14 mouse cellular contexts compared by ENCODE assay signal in genomic region chr17:35161421-35161820, GRCm38 (mm10). TPM values are rescaled to one million over a fixed set of nuclear protein-coding genes. Genes with fewer than 3 reads are reported as not detected.
DNase-seq lines count a peak whose midpoint lies in the region; ATAC-seq and TF ChIP-seq lines count a peak whose summit lies in the region.
"Had no signal": no experiment of that assay in that cellular context is flagged by ENCODE, and none has a peak within 500 bp of the region (broad histone marks: within the 10 kb centered on the region; RNA-seq: fewer than 3 reads in every experiment).

No protein-coding gene starts in this region.

- peaks cover 63% of the 10 kb centered on the region for H3K36me3 ChIP-seq in heart, embryonic 13.5 days
- peaks cover 63% of the 10 kb centered on the region for H3K36me3 ChIP-seq in liver, embryonic 11.5 days (ENCODE audit: control insufficient read depth, insufficient read depth, low read length)
- H3K36me3 ChIP-seq in liver, postnatal 0 days (replicated peaks; ENCODE audit: insufficient read depth, low read length): peaks cover 60% of the 10 kb centered on the region
- H3K36me3 ChIP-seq in embryonic facial prominence, embryonic 15.5 days: peaks cover 60% of the 10 kb centered on the region
- peaks cover 48% of the 10 kb centered on the region for H3K36me3 ChIP-seq in midbrain, embryonic 16.5 days (ENCODE audit: control insufficient read depth, insufficient read depth, low read length)
- peaks cover 52% of the 10 kb centered on the region for H3K36me3 ChIP-seq in lung, postnatal 0 days (ENCODE audit: insufficient read depth, low read length)

- H3K27me3 ChIP-seq in heart, embryonic 13.5 days (replicated peaks): no peaks in the 10 kb centered on the region
- no peaks in the 10 kb centered on the region for H3K27me3 ChIP-seq in liver, embryonic 11.5 days (replicated peaks; ENCODE audit: control insufficient read depth, insufficient read depth, low read length)
- H3K27me3 ChIP-seq in liver, postnatal 0 days (ENCODE audit: insufficient read depth, low read length): no peaks in the 10 kb centered on the region
- no peaks in the 10 kb centered on the region for H3K27me3 ChIP-seq in embryonic facial prominence, embryonic 15.5 days
- H3K27me3 ChIP-seq in midbrain, embryonic 16.5 days (ENCODE audit: control insufficient read depth, insufficient read depth, low read depth, low read length): no peaks in the 10 kb centered on the region
- H3K27me3 ChIP-seq in lung, postnatal 0 days (replicated peaks; ENCODE audit: insufficient read depth, low read length): no peaks in the 10 kb centered on the region

- no peak overlapping the region for H3K27ac ChIP-seq in heart, embryonic 13.5 days (replicated peaks)
- H3K27ac ChIP-seq in liver, embryonic 11.5 days (ENCODE audit: low read depth, low read length): no peak overlapping the region
- no peak overlapping the region for H3K27ac ChIP-seq in liver, postnatal 0 days (ENCODE audit: low read depth)
- H3K27ac ChIP-seq in embryonic facial prominence, embryonic 15.5 days (replicated peaks): no peak overlapping the region
- H3K27ac ChIP-seq in midbrain, embryonic 16.5 days (ENCODE audit: low read length): no peak overlapping the region
- no peak overlapping the region for H3K27ac ChIP-seq in lung, postnatal 0 days (ENCODE audit: low read length)

- DNase-seq in heart, adult 18-20 months: no peak
- no peak for DNase-seq in liver, embryonic 11.5 days (ENCODE audit: low spot score)
- no peak for DNase-seq in liver, postnatal 0 days
- no peak for DNase-seq in lung, postnatal 0 days (ENCODE audit: low spot score)
- DNase-seq: adrenal gland, postnatal 36 days; cerebellum, adult 11-12 months; heart, postnatal 10 days; lung, postnatal 36 days; thymus, postnatal 14 days had no signal

- peak overlapping the region; percentile 100; the same call in 1 of the 2 replicates for H3K4me3 ChIP-seq in heart, embryonic 13.5 days
- peak overlapping the region; percentile 18; the same call in 1 of the 2 replicates for H3K4me3 ChIP-seq in liver, embryonic 11.5 days (ENCODE audit: low read depth, low read length)
- no peak overlapping the region for H3K4me3 ChIP-seq in liver, postnatal 0 days (ENCODE audit: low read depth, low read length)
- H3K4me3 ChIP-seq in embryonic facial prominence, embryonic 15.5 days (replicated peaks): 0 out of 2 replicates have a peak overlapping the region, but pooled peaks have one; percentile 100
- no peak overlapping the region for H3K4me3 ChIP-seq in midbrain, embryonic 16.5 days (ENCODE audit: low read depth, low read length)
- no peak overlapping the region for H3K4me3 ChIP-seq in lung, postnatal 0 days (ENCODE audit: low read depth, low read length)

- peaks cover 38% of the 10 kb centered on the region for H3K4me1 ChIP-seq in heart, embryonic 13.5 days
- peaks cover 18% of the 10 kb centered on the region for H3K4me1 ChIP-seq in liver, embryonic 11.5 days (replicated peaks; ENCODE audit: control insufficient read depth, insufficient read depth, low read length)
- peaks cover 21% of the 10 kb centered on the region for H3K4me1 ChIP-seq in liver, postnatal 0 days (ENCODE audit: insufficient read depth)
- peaks cover 34% of the 10 kb centered on the region for H3K4me1 ChIP-seq in embryonic facial prominence, embryonic 15.5 days
- peaks cover 26% of the 10 kb centered on the region for H3K4me1 ChIP-seq in midbrain, embryonic 16.5 days (ENCODE audit: control insufficient read depth, insufficient read depth, low read length)
- H3K4me1 ChIP-seq in lung, postnatal 0 days (ENCODE audit: insufficient read depth, low read depth, low read length): peaks cover 12% of the 10 kb centered on the region

- ATAC-seq in heart, embryonic 13.5 days (ENCODE audit: extremely low read depth, insufficient number of reproducible peaks, low FRiP score, low TSS enrichment): no peak
- no peak for ATAC-seq in liver, embryonic 11.5 days (replicated peaks; ENCODE audit: low FRiP score)
- no peak for ATAC-seq in liver, postnatal 0 days
- no peak for ATAC-seq in embryonic facial prominence, embryonic 15.5 days (ENCODE audit: insufficient number of reproducible peaks, low FRiP score, low TSS enrichment, low read depth)
- no peak for ATAC-seq in midbrain, embryonic 16.5 days
- no peak for ATAC-seq in lung, postnatal 0 days

- no peaks in the 10 kb centered on the region for H3K9me3 ChIP-seq in heart, embryonic 13.5 days
- H3K9me3 ChIP-seq in liver, embryonic 11.5 days (ENCODE audit: control insufficient read depth, low read length): no peaks in the 10 kb centered on the region
- no peaks in the 10 kb centered on the region for H3K9me3 ChIP-seq in liver, postnatal 0 days (ENCODE audit: low read length)
- H3K9me3 ChIP-seq in embryonic facial prominence, embryonic 15.5 days (replicated peaks): no peaks in the 10 kb centered on the region
- no peaks in the 10 kb centered on the region for H3K9me3 ChIP-seq in midbrain, embryonic 16.5 days (replicated peaks; ENCODE audit: control insufficient read depth, low read length, poor library complexity, severe bottlenecking)
- no peaks in the 10 kb centered on the region for H3K9me3 ChIP-seq in lung, postnatal 0 days (ENCODE audit: low read length)

- peak overlapping the region; percentile 100 for H3K9ac ChIP-seq in heart, embryonic 13.5 days
- H3K9ac ChIP-seq in liver, embryonic 11.5 days (ENCODE audit: low read depth, low read length): no peak overlapping the region
- no peak overlapping the region; the same call in none of the 2 replicates for H3K9ac ChIP-seq in liver, postnatal 0 days (replicated peaks)
- no peak overlapping the region for H3K9ac ChIP-seq in embryonic facial prominence, embryonic 15.5 days
- H3K9ac ChIP-seq in midbrain, embryonic 16.5 days (ENCODE audit: low read depth, low read length): no peak overlapping the region
- H3K9ac ChIP-seq in lung, postnatal 0 days (replicated peaks; ENCODE audit: low read depth): no peak overlapping the region

- no peak for TF ChIP-seq CTCF in liver, postnatal 0 days (IDR thresholded peaks at IDR 0.05; ENCODE audit: low read depth)
- no peak for TF ChIP-seq CTCF in lung, postnatal 0 days (IDR thresholded peaks at IDR 0.05)

- H3K4me2 ChIP-seq in heart, embryonic 13.5 days: peak overlapping the region; percentile 99; the same call in 1 of the 2 replicates
- peak overlapping the region; percentile 97 for H3K4me2 ChIP-seq in liver, embryonic 11.5 days
- H3K4me2 ChIP-seq in liver, postnatal 0 days (ENCODE audit: low read depth, low read length): no peak overlapping the region
- no peak overlapping the region for H3K4me2 ChIP-seq in embryonic facial prominence, embryonic 15.5 days (replicated peaks)
- peak overlapping the region; percentile 0; the same call in 1 of the 2 replicates for H3K4me2 ChIP-seq in midbrain, embryonic 16.5 days (ENCODE audit: low read length)
- H3K4me2 ChIP-seq in lung, postnatal 0 days (replicated peaks; ENCODE audit: low read depth, low read length): no peak overlapping the region

- TF ChIP-seq EP300 in liver, postnatal 0 days (IDR thresholded peaks at IDR 0.05; ENCODE audit: low read depth): no peak
- TF ChIP-seq EP300 in lung, postnatal 0 days (IDR thresholded peaks at IDR 0.05): no peak

- WGBS in heart, embryonic 13.5 days: 73% methylated on average over 11 of the region's 11 CpGs
- 88% methylated on average over 11 of the region's 11 CpGs for WGBS in liver, embryonic 11.5 days
- 86% methylated on average over 11 of the region's 11 CpGs for WGBS in liver, postnatal 0 days (ENCODE audit: insufficient replicate concordance)
- 81% methylated on average over 11 of the region's 11 CpGs for WGBS in embryonic facial prominence, embryonic 15.5 days
- 88% methylated on average over 11 of the region's 11 CpGs for WGBS in midbrain, embryonic 16.5 days
- 72% methylated on average over 11 of the region's 11 CpGs for WGBS in lung, postnatal 0 days

RNA-seq across cellular contexts. Expression of gene Prrc2a, which starts 3.3 kb away (rescaled TPM):
- 124 and 130 TPM in 2 replicates for polyA plus RNA-seq in heart, embryonic 13.5 days (2015; fragmentation: Nextera tagmentation; extraction: Ambion mirVana)
- total RNA-seq in heart, adult 18-20 months (2021): 100 to 1,000 TPM; 125 to 144 TPM
- polyA plus RNA-seq in liver, embryonic 11.5 days (2014; fragmentation: Nextera tagmentation; extraction: Ambion mirVana): 169 and 205 TPM in 2 replicates
- 28.0 and 32.9 TPM in 2 replicates for polyA plus RNA-seq in liver, postnatal 0 days (2015; fragmentation: Nextera tagmentation; extraction: Ambion mirVana)
- polyA plus RNA-seq in embryonic facial prominence, embryonic 15.5 days (2015; fragmentation: Nextera tagmentation; extraction: Ambion mirVana): 179 and 198 TPM in 2 replicates
- 148 and 167 TPM in 2 replicates for polyA plus RNA-seq in midbrain, embryonic 16.5 days (2015; fragmentation: Nextera tagmentation; extraction: Ambion mirVana)
- polyA plus RNA-seq in lung, postnatal 0 days (2015; fragmentation: Nextera tagmentation; extraction: Ambion mirVana): 74.1 and 86.0 TPM in 2 replicates

RNA-seq across cellular contexts. Expression of gene Aif1, which starts 14.4 kb away (rescaled TPM):
- 6.5 and 7.8 TPM in 2 replicates for polyA plus RNA-seq in heart, embryonic 13.5 days (2015; fragmentation: Nextera tagmentation; extraction: Ambion mirVana)
- total RNA-seq in heart, adult 18-20 months (2021): 1 to 10 TPM; 3.7 to 4.8 TPM
- polyA plus RNA-seq in liver, embryonic 11.5 days (2014; fragmentation: Nextera tagmentation; extraction: Ambion mirVana): 13.9 and 20.0 TPM in 2 replicates
- polyA plus RNA-seq in liver, postnatal 0 days (2015; fragmentation: Nextera tagmentation; extraction: Ambion mirVana): 34.1 and 39.1 TPM in 2 replicates
- 15.5 and 17.5 TPM in 2 replicates for polyA plus RNA-seq in embryonic facial prominence, embryonic 15.5 days (2015; fragmentation: Nextera tagmentation; extraction: Ambion mirVana)
- polyA plus RNA-seq in midbrain, embryonic 16.5 days (2015; fragmentation: Nextera tagmentation; extraction: Ambion mirVana): 6.2 and 6.9 TPM in 2 replicates
- 9.9 and 10.3 TPM in 2 replicates for polyA plus RNA-seq in lung, postnatal 0 days (2015; fragmentation: Nextera tagmentation; extraction: Ambion mirVana)

RNA-seq across cellular contexts. Expression of gene Bag6, which starts 26.4 kb away (rescaled TPM):
- 45.1 and 46.1 TPM in 2 replicates for polyA plus RNA-seq in heart, embryonic 13.5 days (2015; fragmentation: Nextera tagmentation; extraction: Ambion mirVana)
- 100 to 1,000 TPM; 242 to 244 TPM for total RNA-seq in heart, adult 18-20 months (2021)
- 61.4 and 73.6 TPM in 2 replicates for polyA plus RNA-seq in liver, embryonic 11.5 days (2014; fragmentation: Nextera tagmentation; extraction: Ambion mirVana)
- polyA plus RNA-seq in liver, postnatal 0 days (2015; fragmentation: Nextera tagmentation; extraction: Ambion mirVana): 16.5 and 19.7 TPM in 2 replicates
- polyA plus RNA-seq in embryonic facial prominence, embryonic 15.5 days (2015; fragmentation: Nextera tagmentation; extraction: Ambion mirVana): 57.8 TPM in 2 replicates
- 70.5 and 75.7 TPM in 2 replicates for polyA plus RNA-seq in midbrain, embryonic 16.5 days (2015; fragmentation: Nextera tagmentation; extraction: Ambion mirVana)
- polyA plus RNA-seq in lung, postnatal 0 days (2015; fragmentation: Nextera tagmentation; extraction: Ambion mirVana): 34.8 and 35.8 TPM in 2 replicates

RNA-seq across cellular contexts. Expression of gene Lst1, which starts 26.8 kb away (rescaled TPM):
- polyA plus RNA-seq in heart, embryonic 13.5 days (2015; fragmentation: Nextera tagmentation; extraction: Ambion mirVana): 8.6 and 9.9 TPM in 2 replicates
- total RNA-seq in heart, adult 18-20 months (2021): 1 to 10 TPM; 2.0 to 3.3 TPM
- 24.1 and 28.1 TPM in 2 replicates for polyA plus RNA-seq in liver, embryonic 11.5 days (2014; fragmentation: Nextera tagmentation; extraction: Ambion mirVana)
- polyA plus RNA-seq in liver, postnatal 0 days (2015; fragmentation: Nextera tagmentation; extraction: Ambion mirVana): 41.2 and 44.2 TPM in 2 replicates
- polyA plus RNA-seq in embryonic facial prominence, embryonic 15.5 days (2015; fragmentation: Nextera tagmentation; extraction: Ambion mirVana): 27.2 and 27.4 TPM in 2 replicates
- 4.7 and 5.9 TPM in 2 replicates for polyA plus RNA-seq in midbrain, embryonic 16.5 days (2015; fragmentation: Nextera tagmentation; extraction: Ambion mirVana)
- polyA plus RNA-seq in lung, postnatal 0 days (2015; fragmentation: Nextera tagmentation; extraction: Ambion mirVana): 24.8 and 27.5 TPM in 2 replicates

RNA-seq across cellular contexts. Expression of gene Apom, which starts 29.6 kb away (rescaled TPM):
- polyA plus RNA-seq in heart, embryonic 13.5 days (2015; fragmentation: Nextera tagmentation; extraction: Ambion mirVana): 2.2 and 19.0 TPM in 2 replicates
- not detected for total RNA-seq in heart, adult 18-20 months (2021)
- 429 and 459 TPM in 2 replicates for polyA plus RNA-seq in liver, embryonic 11.5 days (2014; fragmentation: Nextera tagmentation; extraction: Ambion mirVana)
- 1,209 and 1,216 TPM in 2 replicates for polyA plus RNA-seq in liver, postnatal 0 days (2015; fragmentation: Nextera tagmentation; extraction: Ambion mirVana)
- polyA plus RNA-seq in embryonic facial prominence, embryonic 15.5 days (2015; fragmentation: Nextera tagmentation; extraction: Ambion mirVana): 0.17 TPM in 1 of 2 replicates, not detected in the other
- polyA plus RNA-seq in midbrain, embryonic 16.5 days (2015; fragmentation: Nextera tagmentation; extraction: Ambion mirVana): 0.24 and 0.29 TPM in 2 replicates
- polyA plus RNA-seq in lung, postnatal 0 days (2015; fragmentation: Nextera tagmentation; extraction: Ambion mirVana): 0.19 and 0.27 TPM in 2 replicates
- total RNA-seq: adrenal gland, postnatal 36 days; heart, postnatal 10 days; left cerebral cortex, postnatal 25 days had no signal
- polyA plus RNA-seq: embryonic facial prominence, embryonic 14.5 days had no signal

Comparison
In these comparisons a context has a peak if more than half of its experiments do, and no peak if none do; other contexts are left out.
1. H3K4me2 ChIP-seq: peak in heart, embryonic 13.5 days (single experiment), liver, embryonic 11.5 days (single experiment) and midbrain, embryonic 16.5 days (single experiment); none in liver, postnatal 0 days (single experiment), embryonic facial prominence, embryonic 15.5 days (single experiment) and lung, postnatal 0 days (single experiment).
2. H3K4me3 ChIP-seq: peak in heart, embryonic 13.5 days (single experiment), liver, embryonic 11.5 days (single experiment) and embryonic facial prominence, embryonic 15.5 days (single experiment); none in liver, postnatal 0 days (single experiment), midbrain, embryonic 16.5 days (single experiment) and lung, postnatal 0 days (single experiment).